Mouse (Mus musculus) CH12F3 (cell line): Measurements from ENCODE around the gene Prnp.

Experiments
- in situ Hi-C: fragments of 300-500 bp; cut with MboI; formaldehyde crosslinking; loops from 2 replicates; pipeline ENCODE4 v1.14.3; 2020; ENCODE audit warnings: low sequenced_read_pairs

Prnp gene

GRCm38 (mm10) chr2:131909683-131910572 lies at the start of gene Prnp, which contains the start of gene Prn:
Gene Prnp, plus strand, starts transcription at chr2:131909928.
Gene Prn, plus strand, starts transcription at chr2:131909957.
- in situ Hi-C loops, result no loop called here

- in situ Hi-C loops, result no loop called here
These were observed 47.0 kb upstream of the Prnp start for GRCm38 (mm10) chr2:131862617-131863275.

GRCm38 (mm10) chr2:131863472-131863871 lies 46.3 kb upstream of the Prnp start:
- in situ Hi-C loops, result no loop called here

GRCm38 (mm10) chr2:131864262-131864796 lies 45.4 kb upstream of the Prnp start:
- in situ Hi-C loops, result no loop called here

GRCm38 (mm10) chr2:131866676-131867075 lies 43.1 kb upstream of the Prnp start:
- in situ Hi-C loops, result no loop called here

GRCm38 (mm10) chr2:131868983-131869382 lies 40.7 kb upstream of the Prnp start:
- in situ Hi-C loops, result no loop called here

- in situ Hi-C loops, result no loop called here
These were observed 36.4 kb upstream of the Prnp start for GRCm38 (mm10) chr2:131873376-131873775.

GRCm38 (mm10) chr2:131876551-131877265 lies 33.0 kb upstream of the Prnp start:
- in situ Hi-C loops, result no loop called here

- in situ Hi-C loops, result no loop called here
These were observed 28.0 kb upstream of the Prnp start for GRCm38 (mm10) chr2:131881766-131882165.

- in situ Hi-C loops, result no loop called here
These were observed 26.6 kb upstream of the Prnp start for GRCm38 (mm10) chr2:131883136-131883535.

- in situ Hi-C loops, result no loop called here
These were observed 23.1 kb upstream of the Prnp start for GRCm38 (mm10) chr2:131886503-131887160.

- in situ Hi-C loops, result no loop called here
These were observed 21.5 kb upstream of the Prnp start for GRCm38 (mm10) chr2:131888233-131888632.

GRCm38 (mm10) chr2:131892534-131892933 lies 17.2 kb upstream of the Prnp start:
- in situ Hi-C loops, result no loop called here

- in situ Hi-C loops, result no loop called here
These were observed 14.6 kb upstream of the Prnp start for GRCm38 (mm10) chr2:131895106-131895505.

GRCm38 (mm10) chr2:131896011-131896410 lies 13.7 kb upstream of the Prnp start:
- in situ Hi-C loops, result no loop called here

- in situ Hi-C loops, result no loop called here
These were observed 12.2 kb upstream of the Prnp start for GRCm38 (mm10) chr2:131897336-131898109.

GRCm38 (mm10) chr2:131902423-131902822 lies 7.3 kb upstream of the Prnp start:
- in situ Hi-C loops, result no loop called here

GRCm38 (mm10) chr2:131902867-131903266 lies 6.9 kb upstream of the Prnp start:
- in situ Hi-C loops, result no loop called here

GRCm38 (mm10) chr2:131905025-131905424 lies 4.7 kb upstream of the Prnp start:
- in situ Hi-C loops, result no loop called here

GRCm38 (mm10) chr2:131905776-131906175 lies 4.0 kb upstream of the Prnp start:
- in situ Hi-C loops, result no loop called here
